Mouse (Mus musculus): ENCODE results near the gene Erp27. TPM values are rescaled to one million over a fixed set of nuclear protein-coding genes. Genes with fewer than 3 reads are reported as not detected.

Gene Erp27
- polyA plus RNA-seq, 1 experiment from 2014 or later = 0.34 TPM

GRCm38 (mm10) chr6:136954715-136955114, 32.7 kb upstream of the Erp27 start:
- Histone ChIP-seq H3K4me3 (replicated peaks; ENCODE audit: low read length) (no peak overlapping the region), H3K4me1 (replicated peaks; ENCODE audit: control insufficient read depth, insufficient read depth, low read length) (no peaks in the 10 kb centered on the region), H3K9ac (replicated peaks; ENCODE audit: low read depth, low read length) (no peak overlapping the region), H3K4me2 (ENCODE audit: low read length) (no peak overlapping the region), H3K27me3 (replicated peaks; ENCODE audit: control insufficient read depth, insufficient read depth, low read length) (no peaks in the 10 kb centered on the region), H3K36me3 (ENCODE audit: control insufficient read depth, insufficient read depth) (no peaks in the 10 kb centered on the region), H3K9me3 (ENCODE audit: control insufficient read depth, low read length) (no peaks in the 10 kb centered on the region), H3K27ac (ENCODE audit: low read length) (no peak overlapping the region)
- WGBS = 93% methylated on average over 8 of the region's 8 CpGs
- ATAC-seq = no peak

GRCm38 (mm10) chr6:136954192-136954591, 32.2 kb upstream of the Erp27 start:
- Histone ChIP-seq H3K4me1 (replicated peaks; ENCODE audit: control insufficient read depth, insufficient read depth, low read length) (no peaks in the 10 kb centered on the region), H3K4me3 (replicated peaks; ENCODE audit: low read length) (no peak overlapping the region), H3K4me2 (ENCODE audit: low read length) (no peak overlapping the region), H3K9me3 (ENCODE audit: control insufficient read depth, low read length) (no peaks in the 10 kb centered on the region), H3K27me3 (replicated peaks; ENCODE audit: control insufficient read depth, insufficient read depth, low read length) (no peaks in the 10 kb centered on the region), H3K27ac (ENCODE audit: low read length) (no peak overlapping the region), H3K36me3 (ENCODE audit: control insufficient read depth, insufficient read depth) (no peaks in the 10 kb centered on the region), H3K9ac (replicated peaks; ENCODE audit: low read depth, low read length) (no peak overlapping the region)
- no peak for ATAC-seq
- 86% methylated on average over 6 of the region's 6 CpGs for WGBS

- 95% methylated on average over 9 of the region's 9 CpGs for WGBS
- ATAC-seq = no peak
- Histone ChIP-seq H3K9ac (replicated peaks; ENCODE audit: low read depth, low read length) (no peak overlapping the region), H3K4me3 (replicated peaks; ENCODE audit: low read length) (no peak overlapping the region), H3K27me3 (replicated peaks; ENCODE audit: control insufficient read depth, insufficient read depth, low read length) (no peaks in the 10 kb centered on the region), H3K4me1 (replicated peaks; ENCODE audit: control insufficient read depth, insufficient read depth, low read length) (no peaks in the 10 kb centered on the region), H3K27ac (ENCODE audit: low read length) (no peak overlapping the region), H3K4me2 (ENCODE audit: low read length) (no peak overlapping the region), H3K9me3 (ENCODE audit: control insufficient read depth, low read length) (no peaks in the 10 kb centered on the region), H3K36me3 (ENCODE audit: control insufficient read depth, insufficient read depth) (no peaks in the 10 kb centered on the region)
Measured at GRCm38 (mm10) chr6:136952930-136953329, 30.9 kb upstream of the Erp27 start.

GRCm38 (mm10) chr6:136950171-136950570, 28.2 kb upstream of the Erp27 start:
- 86% methylated on average over 2 of the region's 2 CpGs for WGBS
- H3K4me3 ChIP-seq (replicated peaks; ENCODE audit: low read length) = no peak overlapping the region
- H3K9ac ChIP-seq (replicated peaks; ENCODE audit: low read depth, low read length) = no peak overlapping the region
- no peak overlapping the region for H3K27ac ChIP-seq (ENCODE audit: low read length)
- H3K27me3 ChIP-seq (replicated peaks; ENCODE audit: control insufficient read depth, insufficient read depth, low read length) = no peaks in the 10 kb centered on the region
- no peaks in the 10 kb centered on the region for H3K9me3 ChIP-seq (ENCODE audit: control insufficient read depth, low read length)
- no peaks in the 10 kb centered on the region for H3K4me1 ChIP-seq (replicated peaks; ENCODE audit: control insufficient read depth, insufficient read depth, low read length)
- ATAC-seq = no peak
- H3K36me3 ChIP-seq (ENCODE audit: control insufficient read depth, insufficient read depth) = no peaks in the 10 kb centered on the region
- H3K4me2 ChIP-seq (ENCODE audit: low read length) = no peak overlapping the region

- WGBS = 29% methylated on average over 4 of the region's 4 CpGs
- H3K4me3 ChIP-seq (replicated peaks; ENCODE audit: low read length) = no peak overlapping the region
- no peaks in the 10 kb centered on the region for H3K4me1 ChIP-seq (replicated peaks; ENCODE audit: control insufficient read depth, insufficient read depth, low read length)
- no peaks in the 10 kb centered on the region for H3K27me3 ChIP-seq (replicated peaks; ENCODE audit: control insufficient read depth, insufficient read depth, low read length)
- ATAC-seq = 0 out of 2 replicates have a peak, but pooled peaks have one; percentile 36
- no peak overlapping the region for H3K27ac ChIP-seq (ENCODE audit: low read length)
- H3K9ac ChIP-seq (replicated peaks; ENCODE audit: low read depth, low read length) = no peak overlapping the region
- H3K36me3 ChIP-seq (ENCODE audit: control insufficient read depth, insufficient read depth) = no peaks in the 10 kb centered on the region
- H3K4me2 ChIP-seq (ENCODE audit: low read length) = no peak overlapping the region
- no peaks in the 10 kb centered on the region for H3K9me3 ChIP-seq (ENCODE audit: control insufficient read depth, low read length)
Measured at GRCm38 (mm10) chr6:136947716-136948115, 25.7 kb upstream of the Erp27 start.

- ATAC-seq = peak; percentile 76
- H3K4me2 ChIP-seq (ENCODE audit: low read length) = no peak overlapping the region
- H3K36me3 ChIP-seq (ENCODE audit: control insufficient read depth, insufficient read depth) = no peaks in the 10 kb centered on the region
- H3K4me1 ChIP-seq (replicated peaks; ENCODE audit: control insufficient read depth, insufficient read depth, low read length) = no peaks in the 10 kb centered on the region
- H3K4me3 ChIP-seq (replicated peaks; ENCODE audit: low read length) = no peak overlapping the region
- no peaks in the 10 kb centered on the region for H3K9me3 ChIP-seq (ENCODE audit: control insufficient read depth, low read length)
- no peak overlapping the region for H3K9ac ChIP-seq (replicated peaks; ENCODE audit: low read depth, low read length)
- H3K27me3 ChIP-seq (replicated peaks; ENCODE audit: control insufficient read depth, insufficient read depth, low read length) = no peaks in the 10 kb centered on the region
- WGBS = 31% methylated on average over 8 of the region's 9 CpGs
- no peak overlapping the region for H3K27ac ChIP-seq (ENCODE audit: low read length)
Measured at GRCm38 (mm10) chr6:136946943-136947342, 25.0 kb upstream of the Erp27 start.

GRCm38 (mm10) chr6:136946241-136946640, 24.3 kb upstream of the Erp27 start:
- no peaks in the 10 kb centered on the region for H3K36me3 ChIP-seq (ENCODE audit: control insufficient read depth, insufficient read depth)
- no peak for ATAC-seq

GRCm38 (mm10) chr6:136944511-136944910, 22.5 kb upstream of the Erp27 start:
- Histone ChIP-seq H3K4me2 (ENCODE audit: low read length) (no peak overlapping the region), H3K36me3 (ENCODE audit: control insufficient read depth, insufficient read depth) (no peaks in the 10 kb centered on the region)
- WGBS = 91% methylated on average over 8 of the region's 8 CpGs

More at GRCm38 (mm10) chr6:136946241-136946640, 24.3 kb upstream of the Erp27 start:
- Histone ChIP-seq H3K27me3 (replicated peaks; ENCODE audit: control insufficient read depth, insufficient read depth, low read length) (no peaks in the 10 kb centered on the region), H3K27ac (ENCODE audit: low read length) (no peak overlapping the region), H3K4me3 (replicated peaks; ENCODE audit: low read length) (no peak overlapping the region), H3K4me1 (replicated peaks; ENCODE audit: control insufficient read depth, insufficient read depth, low read length) (peaks cover 4% of the 10 kb centered on the region; the same call in 1 of the 2 replicates), H3K4me2 (ENCODE audit: low read length) (no peak overlapping the region), H3K9me3 (ENCODE audit: control insufficient read depth, low read length) (no peaks in the 10 kb centered on the region), H3K9ac (replicated peaks; ENCODE audit: low read depth, low read length) (no peak overlapping the region)
- 96% methylated on average over 5 of the region's 5 CpGs for WGBS

GRCm38 (mm10) chr6:136943392-136943791, 21.4 kb upstream of the Erp27 start:
- Histone ChIP-seq H3K9me3 (ENCODE audit: control insufficient read depth, low read length) (no peaks in the 10 kb centered on the region), H3K27me3 (replicated peaks; ENCODE audit: control insufficient read depth, insufficient read depth, low read length) (no peaks in the 10 kb centered on the region), H3K4me2 (ENCODE audit: low read length) (no peak overlapping the region), H3K9ac (replicated peaks; ENCODE audit: low read depth, low read length) (no peak overlapping the region), H3K4me1 (replicated peaks; ENCODE audit: control insufficient read depth, insufficient read depth, low read length) (peaks cover 4% of the 10 kb centered on the region), H3K36me3 (ENCODE audit: control insufficient read depth, insufficient read depth) (no peaks in the 10 kb centered on the region), H3K27ac (ENCODE audit: low read length) (no peak overlapping the region), H3K4me3 (replicated peaks; ENCODE audit: low read length) (no peak overlapping the region)
- ATAC-seq = no peak

More at GRCm38 (mm10) chr6:136944511-136944910, 22.5 kb upstream of the Erp27 start:
- Histone ChIP-seq H3K9me3 (ENCODE audit: control insufficient read depth, low read length) (no peaks in the 10 kb centered on the region), H3K27me3 (replicated peaks; ENCODE audit: control insufficient read depth, insufficient read depth, low read length) (no peaks in the 10 kb centered on the region), H3K9ac (replicated peaks; ENCODE audit: low read depth, low read length) (no peak overlapping the region), H3K4me1 (replicated peaks; ENCODE audit: control insufficient read depth, insufficient read depth, low read length) (peaks cover 4% of the 10 kb centered on the region), H3K4me3 (replicated peaks; ENCODE audit: low read length) (no peak overlapping the region), H3K27ac (ENCODE audit: low read length) (no peak overlapping the region)
- no peak for ATAC-seq

GRCm38 (mm10) chr6:136942280-136942679, 20.3 kb upstream of the Erp27 start:
- ATAC-seq = peak; percentile 57
- 65% methylated on average over 9 of the region's 9 CpGs for WGBS
- no peaks in the 10 kb centered on the region for H3K27me3 ChIP-seq (replicated peaks; ENCODE audit: control insufficient read depth, insufficient read depth, low read length)

More at GRCm38 (mm10) chr6:136942280-136942679, 20.3 kb upstream of the Erp27 start:
- Histone ChIP-seq H3K36me3 (ENCODE audit: control insufficient read depth, insufficient read depth) (no peaks in the 10 kb centered on the region), H3K4me1 (replicated peaks; ENCODE audit: control insufficient read depth, insufficient read depth, low read length) (peaks cover 4% of the 10 kb centered on the region), H3K27ac (ENCODE audit: low read length) (no peak overlapping the region), H3K4me3 (replicated peaks; ENCODE audit: low read length) (no peak overlapping the region), H3K9ac (replicated peaks; ENCODE audit: low read depth, low read length) (no peak overlapping the region), H3K4me2 (ENCODE audit: low read length) (no peak overlapping the region), H3K9me3 (ENCODE audit: control insufficient read depth, low read length) (no peaks in the 10 kb centered on the region)
